Mouse (Mus musculus): ENCODE measurements at regions not wholly inside any gene's neighbourhood (a gene's known extent, or its start where the extent isn't known, plus 50 kb on each side); places are given as distances from the start of the nearest gene placed in this dataset.

DNA sequence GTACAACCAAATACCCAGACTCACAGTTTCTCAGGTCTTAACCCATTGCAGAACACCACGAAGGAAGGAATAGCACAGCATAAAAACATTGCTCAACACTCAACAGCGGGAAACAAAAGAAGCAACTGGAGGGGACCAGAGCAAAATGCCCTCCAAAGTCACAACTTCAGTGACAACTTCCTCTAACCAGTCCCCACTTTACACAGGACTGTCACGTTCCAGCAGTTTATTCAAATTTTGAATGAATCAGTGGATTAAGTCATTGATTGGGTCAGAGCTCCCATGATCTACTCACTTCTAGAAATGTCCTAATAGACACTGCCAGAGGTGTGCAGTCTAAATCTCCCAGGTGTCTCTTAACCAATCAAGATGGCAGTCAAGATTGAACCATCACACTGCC is 53.3 kb upstream of the Actbl2 start:
- DNase-seq = no peak
- intact Hi-C loops (cut with DNase I) = no loop called here

- intact Hi-C loops (cut with DNase I) = no loop called here
- DNase-seq = peak in 1 of 2 experiments; percentile 4
These were observed 50.1 kb upstream of the Actbl2 start for GRCm38 (mm10) chr13:111204580-111205285.
